Mouse (Mus musculus) myocyte (in vitro differentiated cells): Measurements from ENCODE around the gene Gabbr2.

Experiments
- MYOD1 ChIP-seq, 3 experiments: IDR thresholded peaks; one replicate each; pipeline ENCODE4 v1.6.1; 2011; ENCODE audit warnings: control low read depth in 2 of 3, low read depth in 2 of 3, mild to moderate bottlenecking in 2 of 3, moderate library complexity in 1 of 3; ENCODE audit not compliant: insufficient read length in 2 of 3, control insufficient read depth in 1 of 3
- TCF12 ChIP-seq: IDR thresholded peaks from one replicate; pipeline ENCODE4 v1.6.1; 2011; ENCODE audit warnings: mild to moderate bottlenecking, control low read depth; ENCODE audit not compliant: poor library complexity, insufficient read depth, severe bottlenecking
- USF1 ChIP-seq: IDR thresholded peaks from one replicate; pipeline ENCODE4 v1.6.1; 2011; ENCODE audit warnings: low read depth, mild to moderate bottlenecking, control low read depth, moderate library complexity

DNA sequence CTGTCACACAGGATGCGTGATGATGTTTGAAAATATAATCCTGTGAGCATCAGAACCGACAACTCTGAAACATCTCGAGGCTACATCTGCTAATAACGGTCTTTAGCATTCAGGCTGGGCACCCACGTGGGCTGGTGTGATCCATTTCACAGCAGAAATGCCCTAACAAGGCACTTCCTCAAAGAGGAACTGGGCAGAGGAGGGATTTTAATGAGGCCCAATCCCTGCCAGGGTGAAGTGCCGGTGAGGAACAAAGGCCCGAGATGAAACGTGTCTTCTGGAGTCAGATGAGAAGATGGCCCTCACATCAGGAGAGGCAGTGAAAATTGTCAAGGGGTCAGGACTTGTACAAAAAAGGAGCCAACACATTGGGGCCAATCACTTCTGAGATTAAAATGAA, 221.6 kb downstream of the Gabbr2 start:
- TF ChIP-seq USF1, result no peak
- TF ChIP-seq MYOD1 (IDR thresholded peaks at IDR 0.05; ENCODE audit: control insufficient read depth in 1 of 3, insufficient read length in 2 of 3, low read depth in 2 of 3), result no peak
- TF ChIP-seq TCF12, result no peak
